Mouse (Mus musculus): ENCODE data around the gene Ubash3b.

GRCm38 (mm10) chr9:40994075-40994474 is 167.4 kb downstream of the Ubash3b start:
- no peak for TF ChIP-seq CTCF (IDR thresholded peaks at IDR 0.05; ENCODE audit: borderline replicate concordance, insufficient read depth, low read depth, low read length)
- no peak for TF ChIP-seq POLR2A (IDR thresholded peaks at IDR 0.05; ENCODE audit: borderline replicate concordance, insufficient read depth, low read length)
